Mouse (Mus musculus) cerebellum, postnatal 14 days (tissue): ENCODE measurements at regions not wholly inside any gene's neighbourhood (a gene's known extent, or its start where the extent isn't known, plus 50 kb on each side); places are given as distances from the start of the nearest gene placed in this dataset.

ENCODE experiments used
- DNase-seq, 2 experiments: peaks; one replicate each; pipeline ENCODE4 v3.0.0; 2021; ENCODE audit warnings: mixed read lengths in 2 of 2

- peak; percentile 25 to 42 for DNase-seq
These were observed 163.9 kb upstream of the Dkk2 start for GRCm38 (mm10) chr3:131921161-131921560.

GRCm38 (mm10) chr3:131922733-131923132, 162.4 kb upstream of the Dkk2 start:
- no peak for DNase-seq

GRCm38 (mm10) chr3:131940896-131941295, 144.2 kb upstream of the Dkk2 start:
- DNase-seq = no peak

GRCm38 (mm10) chr3:131941961-131942753, 142.9 kb upstream of the Dkk2 start:
- no peak for DNase-seq

GRCm38 (mm10) chr3:131943436-131943835, 141.7 kb upstream of the Dkk2 start:
- no peak for DNase-seq

- DNase-seq = no peak
These were observed 129.3 kb upstream of the Dkk2 start for GRCm38 (mm10) chr3:131955771-131956170.

GRCm38 (mm10) chr3:131960636-131961035, 124.5 kb upstream of the Dkk2 start:
- no peak for DNase-seq

GRCm38 (mm10) chr3:131961571-131961970, 123.5 kb upstream of the Dkk2 start:
- no peak for DNase-seq

- DNase-seq = no peak
These were observed 122.2 kb upstream of the Dkk2 start for GRCm38 (mm10) chr3:131962870-131963269.

GRCm38 (mm10) chr3:131964952-131965351, 120.1 kb upstream of the Dkk2 start:
- no peak for DNase-seq

- no peak for DNase-seq
These were observed 119.5 kb upstream of the Dkk2 start for GRCm38 (mm10) chr3:131965456-131966160.

- no peak for DNase-seq
These were observed 117.8 kb upstream of the Dkk2 start for GRCm38 (mm10) chr3:131967288-131967687.

- no peak for DNase-seq
These were observed 114.3 kb upstream of the Dkk2 start for GRCm38 (mm10) chr3:131970827-131971226.

- peak; percentile 72 to 74 for DNase-seq
These were observed 109.0 kb upstream of the Dkk2 start for GRCm38 (mm10) chr3:131975940-131976628.

- no peak for DNase-seq
These were observed 101.8 kb upstream of the Dkk2 start for GRCm38 (mm10) chr3:131983292-131983691.

- peak; percentile 1 to 4 for DNase-seq
These were observed 86.1 kb upstream of the Dkk2 start for GRCm38 (mm10) chr3:131998838-131999613.

- no peak for DNase-seq
These were observed 78.9 kb upstream of the Dkk2 start for GRCm38 (mm10) chr3:132006191-132006590.

GRCm38 (mm10) chr3:132006912-132007311, 78.2 kb upstream of the Dkk2 start:
- DNase-seq = no peak

- no peak for DNase-seq
These were observed 77.7 kb upstream of the Dkk2 start for GRCm38 (mm10) chr3:132007356-132007755.

GRCm38 (mm10) chr3:132015205-132015604, 69.9 kb upstream of the Dkk2 start:
- no peak for DNase-seq

GRCm38 (mm10) chr3:132017485-132018261, 67.4 kb upstream of the Dkk2 start:
- no peak for DNase-seq

GRCm38 (mm10) chr3:132018505-132018904, 66.6 kb upstream of the Dkk2 start:
- no peak for DNase-seq
